Mouse (Mus musculus): ENCODE data around the gene Erfe.

DNA sequence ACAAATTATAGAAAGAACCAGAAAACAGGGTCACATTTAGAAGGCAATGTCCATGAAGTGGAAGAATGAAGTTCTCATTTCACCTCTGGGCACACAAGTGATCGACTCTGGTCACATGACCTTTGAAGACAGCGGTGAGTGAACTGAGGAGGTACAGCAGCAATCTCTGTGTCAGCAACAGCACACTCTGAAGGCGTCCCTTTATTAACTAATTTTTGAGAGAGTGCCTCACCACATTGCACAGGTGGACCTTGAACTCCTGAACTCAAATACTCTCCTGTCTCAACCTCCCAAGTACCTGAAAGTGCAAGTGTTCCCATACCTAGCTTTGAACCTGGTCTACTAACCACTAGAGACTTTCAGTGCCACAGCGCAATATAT is 14.9 kb downstream of the Erfe start:
- TF ChIP-seq CTCF (IDR thresholded peaks at IDR 0.05) (no peak), EP300 (IDR thresholded peaks at IDR 0.05) (no peak)

Measured in lung, postnatal 0 days (tissue).